7 mouse cellular contexts compared by ENCODE assay signal in genomic region chr3:127948898-127949620, GRCm38 (mm10). TPM values are rescaled to one million over a fixed set of nuclear protein-coding genes. Genes with fewer than 3 reads are reported as not detected.
DNase-seq lines count a peak whose midpoint lies in the region; TF ChIP-seq lines count a peak whose summit lies in the region.

No protein-coding gene starts in this region.

- no peak overlapping the region for H3K4me3 ChIP-seq in lung, adult 2 months (replicated peaks; ENCODE audit: extremely low read depth, low read depth, low read length)

- H3K4me1 ChIP-seq in lung, adult 2 months (ENCODE audit: control insufficient read depth, insufficient read depth, low read length): no peaks in the 10 kb centered on the region

- TF ChIP-seq POLR2A in lung, adult 2 months (IDR thresholded peaks at IDR 0.05; ENCODE audit: borderline replicate concordance, extremely low read depth, low read depth, low read length): no peak

- peak; percentile 87 for DNase-seq in 416B (ENCODE audit: low read depth)
- DNase-seq in CD4-positive, CD25-positive, alpha-beta regulatory T cell, adult 2 months (ENCODE audit: low read depth, low spot score): peak; percentile 82
- peak; percentile 10 for DNase-seq in cerebellum, adult 11-12 months
- DNase-seq in forelimb bud, embryonic 11.5 days (ENCODE audit: low read depth, low spot score): peak; percentile 75
- DNase-seq in kidney, postnatal 25 days: peak; percentile 41 to 67
- DNase-seq in lung, adult 2 months: no peak
- DNase-seq in retina, postnatal 1 day: peak; percentile 92

- 34% methylated on average over 6 of the region's 6 CpGs for WGBS in lung, adult 2 months

- peak; percentile 24; the same call in 1 of the 2 replicates for TF ChIP-seq CTCF in lung, adult 2 months (IDR thresholded peaks at IDR 0.05; ENCODE audit: insufficient read depth, low read length)

RNA-seq across cellular contexts. Expression of gene Fam241a, which starts 52.9 kb away (rescaled TPM):
- 4.2 and 4.3 TPM in 2 replicates for polyA plus RNA-seq in lung, adult 2 months (2012; rRNA removed)
